Mouse (Mus musculus): ENCODE data around the gene Stat2. TPM values are rescaled to one million over a fixed set of nuclear protein-coding genes. Genes with fewer than 3 reads are reported as not detected.

The Stat2 gene
- polyA plus RNA-seq (2015; fragmentation: Nextera tagmentation; extraction: Ambion mirVana), result 14.1 and 24.5 TPM in 2 replicates

GRCm38 (mm10) chr10:128270287-128270841, at the start of gene Stat2:
Stat2 (plus strand) TSS chr10:128270559.

GRCm38 (mm10) chr10:128225538-128225937, 44.8 kb upstream of the Stat2 start, which contains the start of gene Mip:
Mip (plus strand) TSS chr10:128225838.

GRCm38 (mm10) chr10:128231697-128232419, 38.5 kb upstream of the Stat2 start, which contains the start of gene Timeless:
Timeless (plus strand) TSS chr10:128232065.

GRCm38 (mm10) chr10:128253677-128254255, 16.6 kb upstream of the Stat2 start, which contains the start of gene Apon:
Apon (plus strand) TSS chr10:128254096.

GRCm38 (mm10) chr10:128268371-128268770, 2.0 kb upstream of the Stat2 start, which contains the start of gene Apof:
Apof (plus strand) TSS chr10:128268671.

GRCm38 (mm10) chr10:128298702-128299171, 28.4 kb downstream of the Stat2 start, which contains the start of gene Il23a:
Il23a (minus strand) TSS chr10:128298752.

GRCm38 (mm10) chr10:128303126-128304021, 33.0 kb downstream of the Stat2 start, which contains the start of gene Pan2:
Pan2 (plus strand) TSS chr10:128303335.

GRCm38 (mm10) chr10:128322141-128323108, 52.1 kb downstream of the Stat2 start, which contains the start of gene Cnpy2:
Cnpy2 (plus strand) TSS chr10:128322459.

GRCm38 (mm10) chr10:128337306-128338181, 67.2 kb downstream of the Stat2 start, which contains the start of gene Cs:
Cs (plus strand) TSS chr10:128337734.

Other genes with a start within 250 kb of the Stat2 start
- 713 and 807 TPM in 2 replicates for gene Naca, start 235.0 kb upstream of the Stat2 start, polyA plus RNA-seq (2015; fragmentation: Nextera tagmentation; extraction: Ambion mirVana)
- 289 and 319 TPM in 2 replicates for gene Ptges3, start 211.6 kb upstream of the Stat2 start, polyA plus RNA-seq (2015; fragmentation: Nextera tagmentation; extraction: Ambion mirVana)
- gene Atp5b, start 187.3 kb upstream of the Stat2 start, polyA plus RNA-seq (2015; fragmentation: Nextera tagmentation; extraction: Ambion mirVana), result 1,494 and 2,088 TPM in 2 replicates
- 7.6 and 11.3 TPM in 2 replicates for gene Baz2a, start 179.0 kb upstream of the Stat2 start, polyA plus RNA-seq (2015; fragmentation: Nextera tagmentation; extraction: Ambion mirVana)
- 23.6 and 24.9 TPM in 2 replicates for gene Rbms2, start 90.3 kb upstream of the Stat2 start, polyA plus RNA-seq (2015; fragmentation: Nextera tagmentation; extraction: Ambion mirVana)
- gene Gls2, start 76.1 kb upstream of the Stat2 start, polyA plus RNA-seq (2015; fragmentation: Nextera tagmentation; extraction: Ambion mirVana), result 2.2 and 2.7 TPM in 2 replicates
- 23.9 and 27.8 TPM in 2 replicates for gene Spryd4, start 58.8 kb upstream of the Stat2 start, polyA plus RNA-seq (2015; fragmentation: Nextera tagmentation; extraction: Ambion mirVana)
- gene Mip, start 44.7 kb upstream of the Stat2 start, polyA plus RNA-seq (2015; fragmentation: Nextera tagmentation; extraction: Ambion mirVana), result not detected in 2 replicates
- gene Timeless, start 38.5 kb upstream of the Stat2 start, polyA plus RNA-seq (2015; fragmentation: Nextera tagmentation; extraction: Ambion mirVana), result 14.5 and 19.1 TPM in 2 replicates
- gene Apon, start 16.5 kb upstream of the Stat2 start, polyA plus RNA-seq (2015; fragmentation: Nextera tagmentation; extraction: Ambion mirVana), result 0.97 and 1.8 TPM in 2 replicates
- 60.4 and 84.4 TPM in 2 replicates for gene Apof, start 1.9 kb upstream of the Stat2 start, polyA plus RNA-seq (2015; fragmentation: Nextera tagmentation; extraction: Ambion mirVana)
- gene Il23a, start 28.2 kb downstream of the Stat2 start, polyA plus RNA-seq (2015; fragmentation: Nextera tagmentation; extraction: Ambion mirVana), result 0.14 and 0.21 TPM in 2 replicates
- 10.9 and 16.2 TPM in 2 replicates for gene Pan2, start 32.8 kb downstream of the Stat2 start, polyA plus RNA-seq (2015; fragmentation: Nextera tagmentation; extraction: Ambion mirVana)
- gene Cnpy2, start 51.9 kb downstream of the Stat2 start, polyA plus RNA-seq (2015; fragmentation: Nextera tagmentation; extraction: Ambion mirVana), result 400 and 428 TPM in 2 replicates
- 71.7 and 98.5 TPM in 2 replicates for gene Cs, start 67.2 kb downstream of the Stat2 start, polyA plus RNA-seq (2015; fragmentation: Nextera tagmentation; extraction: Ambion mirVana)
- gene Coq10a, start 98.4 kb downstream of the Stat2 start, polyA plus RNA-seq (2015; fragmentation: Nextera tagmentation; extraction: Ambion mirVana), result 18.7 and 34.1 TPM in 2 replicates
- gene Ankrd52, start 106.6 kb downstream of the Stat2 start, polyA plus RNA-seq (2015; fragmentation: Nextera tagmentation; extraction: Ambion mirVana), result 6.2 and 9.2 TPM in 2 replicates
- gene Slc39a5, start 130.7 kb downstream of the Stat2 start, polyA plus RNA-seq (2015; fragmentation: Nextera tagmentation; extraction: Ambion mirVana), result 1.5 and 1.7 TPM in 2 replicates
- 66.1 and 77.6 TPM in 2 replicates for gene Nabp2, start 140.9 kb downstream of the Stat2 start, polyA plus RNA-seq (2015; fragmentation: Nextera tagmentation; extraction: Ambion mirVana)
- gene Rnf41, start 141.1 kb downstream of the Stat2 start, polyA plus RNA-seq (2015; fragmentation: Nextera tagmentation; extraction: Ambion mirVana), result 28.0 and 29.6 TPM in 2 replicates
- gene Smarcc2, start 188.7 kb downstream of the Stat2 start, polyA plus RNA-seq (2015; fragmentation: Nextera tagmentation; extraction: Ambion mirVana), result 49.6 and 55.3 TPM in 2 replicates
- 1,391 and 2,048 TPM in 2 replicates for gene Myl6, start 223.6 kb downstream of the Stat2 start, polyA plus RNA-seq (2015; fragmentation: Nextera tagmentation; extraction: Ambion mirVana)
- gene Myl6b, start 228.1 kb downstream of the Stat2 start, polyA plus RNA-seq (2015; fragmentation: Nextera tagmentation; extraction: Ambion mirVana), result 1.8 and 4.1 TPM in 2 replicates